Mouse (Mus musculus): ENCODE results near the gene Slc6a2. TPM values are rescaled to one million over a fixed set of nuclear protein-coding genes. Genes with fewer than 3 reads are reported as not detected.

Gene Slc6a2
- total and polyA plus RNA-seq, 2 experiments: not detected

DNA sequence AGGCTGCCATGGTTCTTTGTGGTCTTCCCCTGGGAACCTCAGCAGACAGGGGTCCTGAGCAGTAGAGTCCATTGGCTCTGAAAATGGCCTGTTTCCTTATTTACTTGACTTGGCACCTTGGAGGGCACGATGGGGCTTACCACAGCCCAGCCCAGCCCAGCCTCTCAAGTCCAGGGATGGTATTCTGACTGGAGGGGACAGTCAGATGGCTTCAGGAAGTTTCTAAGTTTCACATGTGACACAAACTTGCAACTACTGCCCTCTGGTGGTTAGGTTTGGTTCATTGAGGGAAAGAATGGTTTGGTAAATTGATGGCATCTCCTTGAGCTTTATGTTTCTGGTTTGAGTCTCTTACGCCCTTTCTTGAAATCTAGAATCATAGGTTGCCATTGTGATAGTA is 38.7 kb downstream of the Slc6a2 start:
- Histone ChIP-seq H3K9ac (ENCODE audit: low read depth, low read length) (no peak overlapping the region), H3K27ac (replicated peaks; ENCODE audit: insufficient read depth, low read depth, low read length) (no peak overlapping the region), H3K36me3 (ENCODE audit: control insufficient read depth, insufficient read depth, low read length) (no peaks in the 10 kb centered on the region), H3K79me2 (ENCODE audit: control insufficient read depth, insufficient read depth, low read length) (no peaks in the 10 kb centered on the region), H3K4me3 (ENCODE audit: insufficient read depth, low read depth, low read length) (no peak overlapping the region), H3K4me1 (ENCODE audit: control insufficient read depth, insufficient read depth, low read length) (no peaks in the 10 kb centered on the region), H3K27me3 (ENCODE audit: control insufficient read depth, insufficient read depth, low read length) (no peaks in the 10 kb centered on the region)
- TF ChIP-seq CTCF (IDR thresholded peaks at IDR 0.05; ENCODE audit: low read depth, low read length) (peak; percentile 23; the same call in 1 of the 2 replicates), POLR2A (IDR thresholded peaks at IDR 0.05; ENCODE audit: extremely low read depth, insufficient read depth, low read length) (no peak)
- DNase-seq (ENCODE audit: extremely low read depth, low read depth, low spot score): peak; percentile 43
- WGBS: 37% methylated on average over 2 of the region's 2 CpGs

DNA sequence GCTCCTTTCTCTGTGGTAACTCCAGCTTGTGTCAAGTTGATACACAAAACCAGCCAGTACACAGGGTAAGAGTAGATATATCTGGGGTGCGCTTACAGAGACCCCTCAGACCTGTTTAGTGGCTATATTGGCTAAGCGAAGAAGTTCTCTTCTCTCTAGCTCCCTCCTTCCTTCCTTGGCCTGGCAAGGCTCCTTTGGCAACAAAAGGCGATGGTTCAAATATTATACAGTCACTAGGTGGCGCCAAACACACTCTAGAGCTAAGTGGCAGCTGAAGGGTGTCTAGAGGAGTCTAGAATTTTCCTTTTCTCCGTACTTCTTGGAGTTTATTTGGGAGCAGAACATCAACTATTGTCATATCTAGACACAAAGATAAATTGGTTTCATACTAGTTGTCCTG is 50.4 kb downstream of the Slc6a2 start:
- H3K4me3 ChIP-seq (ENCODE audit: insufficient read depth, low read depth, low read length): no peak overlapping the region
- peaks cover 2% of the 10 kb centered on the region; the same call in 1 of the 2 replicates for H3K27me3 ChIP-seq (ENCODE audit: control insufficient read depth, insufficient read depth, low read length)
- no peak overlapping the region for H3K9ac ChIP-seq (ENCODE audit: low read depth, low read length)
- 20% methylated on average over 5 of the region's 5 CpGs for WGBS
- H3K27ac ChIP-seq (replicated peaks; ENCODE audit: insufficient read depth, low read depth, low read length): no peak overlapping the region
- peak; percentile 42 for DNase-seq (ENCODE audit: extremely low read depth, low read depth, low spot score)
- no peaks in the 10 kb centered on the region for H3K4me1 ChIP-seq (ENCODE audit: control insufficient read depth, insufficient read depth, low read length)
- H3K79me2 ChIP-seq (ENCODE audit: control insufficient read depth, insufficient read depth, low read length): no peaks in the 10 kb centered on the region
- TF ChIP-seq CTCF (IDR thresholded peaks at IDR 0.05; ENCODE audit: low read depth, low read length) (peak; percentile 29), POLR2A (IDR thresholded peaks at IDR 0.05; ENCODE audit: extremely low read depth, insufficient read depth, low read length) (no peak)
- no peaks in the 10 kb centered on the region for H3K36me3 ChIP-seq (ENCODE audit: control insufficient read depth, insufficient read depth, low read length)

DNA sequence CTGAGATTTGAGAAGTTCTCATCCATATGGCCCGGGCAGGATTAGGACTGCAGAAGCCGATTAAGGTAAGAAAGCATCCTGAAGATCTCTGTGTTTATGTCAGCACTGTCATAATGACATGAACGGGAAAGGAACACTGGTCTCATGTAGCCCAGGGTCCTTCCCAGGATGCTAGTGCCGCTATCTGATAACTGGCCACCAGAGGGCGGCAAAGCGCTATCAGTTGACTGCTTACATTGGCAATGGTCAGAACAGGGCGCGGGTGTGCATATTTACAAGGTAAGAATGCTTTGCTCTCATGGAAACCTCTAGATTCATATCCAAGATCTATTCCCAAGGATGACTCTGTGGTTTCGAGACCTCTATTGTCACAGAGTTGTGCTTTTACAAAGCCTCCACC is 51.6 kb downstream of the Slc6a2 start:
- DNase-seq (ENCODE audit: extremely low read depth, low read depth, low spot score): peak; percentile 58
- Histone ChIP-seq H3K79me2 (ENCODE audit: control insufficient read depth, insufficient read depth, low read length) (no peaks in the 10 kb centered on the region), H3K4me3 (ENCODE audit: insufficient read depth, low read depth, low read length) (no peak overlapping the region), H3K27ac (replicated peaks; ENCODE audit: insufficient read depth, low read depth, low read length) (no peak overlapping the region), H3K4me1 (ENCODE audit: control insufficient read depth, insufficient read depth, low read length) (no peaks in the 10 kb centered on the region), H3K9ac (ENCODE audit: low read depth, low read length) (no peak overlapping the region), H3K27me3 (ENCODE audit: control insufficient read depth, insufficient read depth, low read length) (peaks cover 2% of the 10 kb centered on the region; the same call in 1 of the 2 replicates), H3K36me3 (ENCODE audit: control insufficient read depth, insufficient read depth, low read length) (no peaks in the 10 kb centered on the region)
- TF ChIP-seq POLR2A (IDR thresholded peaks at IDR 0.05; ENCODE audit: extremely low read depth, insufficient read depth, low read length) (no peak), CTCF (IDR thresholded peaks at IDR 0.05; ENCODE audit: low read depth, low read length) (peak; percentile 96)
- WGBS: 4% methylated on average over 9 of the region's 9 CpGs

DNA sequence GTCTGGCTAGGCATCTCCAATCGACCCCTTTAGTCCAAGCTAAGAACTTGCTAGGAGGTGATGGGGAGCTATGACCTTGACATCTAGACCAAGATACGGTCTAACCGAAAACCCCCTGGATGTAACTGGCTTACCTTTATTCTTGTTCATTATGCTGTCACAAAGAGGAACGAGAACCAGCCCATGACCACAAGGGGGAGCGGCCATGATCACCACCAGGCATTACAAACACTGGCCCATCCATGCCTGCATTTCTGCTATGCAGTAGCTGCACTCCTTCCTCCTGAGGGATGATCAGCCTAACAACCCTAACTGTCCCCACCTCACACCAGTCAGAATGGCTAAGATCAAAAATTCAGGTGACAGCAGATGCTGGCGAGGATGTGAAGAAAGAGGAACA is 52.3 kb downstream of the Slc6a2 start:
- 73% methylated on average over 6 of the region's 6 CpGs for WGBS
- H3K27ac ChIP-seq (replicated peaks; ENCODE audit: insufficient read depth, low read depth, low read length): no peak overlapping the region

DNA sequence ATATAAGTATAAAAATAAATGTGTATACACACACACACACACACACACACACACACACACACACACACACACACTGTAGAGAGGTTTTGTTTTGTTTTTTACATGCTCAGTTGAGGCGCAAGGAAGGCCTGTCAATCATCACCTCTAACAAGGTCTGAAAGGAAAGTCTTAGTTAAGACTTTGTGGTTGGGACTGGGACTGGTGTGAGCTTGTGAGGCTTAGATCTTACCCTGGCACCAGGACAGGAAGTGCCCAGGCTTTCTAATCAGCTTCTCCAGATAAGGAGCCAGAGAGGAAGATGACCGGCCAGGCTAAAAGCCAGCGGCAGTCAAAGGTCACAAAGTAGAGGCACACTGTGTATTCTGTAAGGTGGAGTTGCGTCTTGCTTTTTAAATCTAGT is 54.4 kb downstream of the Slc6a2 start:
- H3K4me1 ChIP-seq (ENCODE audit: control insufficient read depth, insufficient read depth, low read length): no peaks in the 10 kb centered on the region
- H3K79me2 ChIP-seq (ENCODE audit: control insufficient read depth, insufficient read depth, low read length): no peaks in the 10 kb centered on the region
- TF ChIP-seq CTCF (IDR thresholded peaks at IDR 0.05; ENCODE audit: low read depth, low read length) (no peak), POLR2A (IDR thresholded peaks at IDR 0.05; ENCODE audit: extremely low read depth, insufficient read depth, low read length) (no peak)
- H3K27ac ChIP-seq (replicated peaks; ENCODE audit: insufficient read depth, low read depth, low read length): no peak overlapping the region
- 41% methylated on average over 4 of the region's 4 CpGs for WGBS
- no peaks in the 10 kb centered on the region for H3K27me3 ChIP-seq (ENCODE audit: control insufficient read depth, insufficient read depth, low read length)
- no peaks in the 10 kb centered on the region for H3K36me3 ChIP-seq (ENCODE audit: control insufficient read depth, insufficient read depth, low read length)
- no peak overlapping the region for H3K9ac ChIP-seq (ENCODE audit: low read depth, low read length)
- H3K4me3 ChIP-seq (ENCODE audit: insufficient read depth, low read depth, low read length): no peak overlapping the region
- peak; percentile 46 for DNase-seq (ENCODE audit: extremely low read depth, low read depth, low spot score)

More for the DNA sequence above, 52.3 kb downstream of the Slc6a2 start:
- H3K9ac ChIP-seq (ENCODE audit: low read depth, low read length): no peak overlapping the region
- TF ChIP-seq CTCF (IDR thresholded peaks at IDR 0.05; ENCODE audit: low read depth, low read length): peak; percentile 31
- no peak for TF ChIP-seq POLR2A (IDR thresholded peaks at IDR 0.05; ENCODE audit: extremely low read depth, insufficient read depth, low read length)
- no peaks in the 10 kb centered on the region for H3K79me2 ChIP-seq (ENCODE audit: control insufficient read depth, insufficient read depth, low read length)
- no peaks in the 10 kb centered on the region for H3K4me1 ChIP-seq (ENCODE audit: control insufficient read depth, insufficient read depth, low read length)
- H3K36me3 ChIP-seq (ENCODE audit: control insufficient read depth, insufficient read depth, low read length): no peaks in the 10 kb centered on the region
- no peak for DNase-seq (ENCODE audit: extremely low read depth, low read depth, low spot score)
- no peak overlapping the region for H3K4me3 ChIP-seq (ENCODE audit: insufficient read depth, low read depth, low read length)
- no peaks in the 10 kb centered on the region for H3K27me3 ChIP-seq (ENCODE audit: control insufficient read depth, insufficient read depth, low read length)

DNA sequence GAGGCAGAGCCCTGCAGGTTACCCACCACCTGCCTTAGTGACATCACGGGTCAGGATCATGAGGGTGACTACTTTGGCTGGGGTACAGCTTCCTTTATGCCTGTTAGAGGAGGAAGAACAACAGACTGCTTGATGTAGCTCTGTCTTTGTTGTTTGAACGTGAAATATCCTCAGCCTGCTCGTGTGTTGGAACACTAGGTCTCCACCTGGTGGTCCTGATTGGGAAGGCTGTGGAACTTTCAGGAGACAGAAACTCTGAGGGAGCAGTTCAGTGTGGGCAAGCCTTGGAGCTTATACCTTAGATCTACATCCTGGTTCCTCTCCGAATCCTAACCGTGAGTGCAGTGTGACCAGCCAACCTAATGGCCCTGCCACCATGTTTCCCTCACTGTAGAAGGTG is 61.9 kb downstream of the Slc6a2 start:
- Histone ChIP-seq H3K79me2 (ENCODE audit: control insufficient read depth, insufficient read depth, low read length) (no peaks in the 10 kb centered on the region), H3K9ac (ENCODE audit: low read depth, low read length) (no peak overlapping the region), H3K4me1 (ENCODE audit: control insufficient read depth, insufficient read depth, low read length) (no peaks in the 10 kb centered on the region), H3K36me3 (ENCODE audit: control insufficient read depth, insufficient read depth, low read length) (no peaks in the 10 kb centered on the region), H3K4me3 (ENCODE audit: insufficient read depth, low read depth, low read length) (no peak overlapping the region), H3K27me3 (ENCODE audit: control insufficient read depth, insufficient read depth, low read length) (no peaks in the 10 kb centered on the region), H3K27ac (replicated peaks; ENCODE audit: insufficient read depth, low read depth, low read length) (no peak overlapping the region)
- no peak for DNase-seq (ENCODE audit: extremely low read depth, low read depth, low spot score)
- TF ChIP-seq POLR2A (IDR thresholded peaks at IDR 0.05; ENCODE audit: extremely low read depth, insufficient read depth, low read length) (no peak), CTCF (IDR thresholded peaks at IDR 0.05; ENCODE audit: low read depth, low read length) (no peak)
- 69% methylated on average over 5 of the region's 5 CpGs for WGBS

All from liver, adult 2 months (tissue).